Mouse (Mus musculus): Measurements from ENCODE around the gene Grin2b. TPM values are rescaled to one million over a fixed set of nuclear protein-coding genes. Genes with fewer than 3 reads are reported as not detected.

Gene Grin2b
- polyA plus RNA-seq, 1 experiment from 2014 or later = 0.45 TPM

GRCm38 (mm10) chr6:136046091-136046490, 127.2 kb downstream of the Grin2b start:
- TF ChIP-seq CTCF (IDR thresholded peaks at IDR 0.05; ENCODE audit: low read depth) (no peak), EP300 (IDR thresholded peaks at IDR 0.05; ENCODE audit: low read depth) (no peak)
- 78% methylated on average over 7 of the region's 7 CpGs for WGBS (ENCODE audit: insufficient replicate concordance)

GRCm38 (mm10) chr6:136044461-136044860, 128.8 kb downstream of the Grin2b start:
- no peaks in the 10 kb centered on the region for H3K4me1 ChIP-seq (ENCODE audit: insufficient read depth)
- H3K9ac ChIP-seq (replicated peaks) = no peak overlapping the region
- H3K4me3 ChIP-seq (ENCODE audit: low read depth, low read length) = no peak overlapping the region
- H3K9me3 ChIP-seq (ENCODE audit: low read length) = no peaks in the 10 kb centered on the region
- H3K36me3 ChIP-seq (replicated peaks; ENCODE audit: insufficient read depth, low read length) = no peaks in the 10 kb centered on the region
- H3K4me2 ChIP-seq (ENCODE audit: low read depth, low read length) = no peak overlapping the region
- TF ChIP-seq EP300 (IDR thresholded peaks at IDR 0.05; ENCODE audit: low read depth) (no peak), CTCF (IDR thresholded peaks at IDR 0.05; ENCODE audit: low read depth) (no peak)
- H3K27ac ChIP-seq (ENCODE audit: low read depth) = no peak overlapping the region
- DNase-seq = no peak
- 64% methylated on average over 5 of the region's 5 CpGs for WGBS (ENCODE audit: insufficient replicate concordance)
- no peak for ATAC-seq
- no peaks in the 10 kb centered on the region for H3K27me3 ChIP-seq (ENCODE audit: insufficient read depth, low read length)

More at GRCm38 (mm10) chr6:136046091-136046490, 127.2 kb downstream of the Grin2b start:
- no peak overlapping the region for H3K9ac ChIP-seq (replicated peaks)
- H3K27me3 ChIP-seq (ENCODE audit: insufficient read depth, low read length) = no peaks in the 10 kb centered on the region
- no peak for DNase-seq
- no peaks in the 10 kb centered on the region for H3K9me3 ChIP-seq (ENCODE audit: low read length)
- H3K4me2 ChIP-seq (ENCODE audit: low read depth, low read length) = no peak overlapping the region
- no peak overlapping the region for H3K4me3 ChIP-seq (ENCODE audit: low read depth, low read length)
- H3K4me1 ChIP-seq (ENCODE audit: insufficient read depth) = no peaks in the 10 kb centered on the region
- H3K27ac ChIP-seq (ENCODE audit: low read depth) = no peak overlapping the region
- ATAC-seq = no peak
- no peaks in the 10 kb centered on the region for H3K36me3 ChIP-seq (replicated peaks; ENCODE audit: insufficient read depth, low read length)

DNA sequence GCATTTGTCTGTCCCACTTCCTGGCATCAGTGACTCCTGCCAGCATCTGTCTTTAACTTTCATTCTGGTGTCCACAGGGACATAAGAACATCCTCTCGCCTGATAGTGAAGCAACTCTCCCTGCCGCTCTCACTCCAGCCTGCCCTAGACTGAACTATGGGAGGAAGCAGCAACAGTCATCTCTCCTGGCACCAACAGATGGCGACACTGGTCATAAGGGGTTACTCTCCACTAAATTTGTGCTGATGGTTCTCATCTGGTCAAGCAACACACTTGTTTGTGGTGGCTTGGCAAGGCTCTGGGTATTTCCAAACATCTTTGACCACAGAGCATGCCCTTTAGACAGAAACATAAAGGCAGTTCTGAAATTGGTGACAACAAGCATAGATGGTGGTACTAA, 130.9 kb downstream of the Grin2b start:
- no peaks in the 10 kb centered on the region for H3K27me3 ChIP-seq (ENCODE audit: insufficient read depth, low read length)
- no peaks in the 10 kb centered on the region for H3K4me1 ChIP-seq (ENCODE audit: insufficient read depth)
- ATAC-seq (no peak), DNase-seq (no peak)
- no peak overlapping the region for H3K4me3 ChIP-seq (ENCODE audit: low read depth, low read length)
- no peaks in the 10 kb centered on the region for H3K9me3 ChIP-seq (ENCODE audit: low read length)
- H3K36me3 ChIP-seq (replicated peaks; ENCODE audit: insufficient read depth, low read length) = no peaks in the 10 kb centered on the region
- H3K4me2 ChIP-seq (ENCODE audit: low read depth, low read length) = no peak overlapping the region
- H3K9ac ChIP-seq (replicated peaks) = no peak overlapping the region
- 72% methylated on average over 3 of the region's 3 CpGs for WGBS (ENCODE audit: insufficient replicate concordance)
- no peak overlapping the region for H3K27ac ChIP-seq (ENCODE audit: low read depth)
- TF ChIP-seq EP300 (IDR thresholded peaks at IDR 0.05; ENCODE audit: low read depth) = no peak
- TF ChIP-seq CTCF (IDR thresholded peaks at IDR 0.05; ENCODE audit: low read depth) = no peak

- ATAC-seq = no peak
- 75% methylated on average over 8 of the region's 8 CpGs for WGBS (ENCODE audit: insufficient replicate concordance)
- H3K4me1 ChIP-seq (ENCODE audit: insufficient read depth) = no peaks in the 10 kb centered on the region
Observed at GRCm38 (mm10) chr6:136041821-136042220, 131.5 kb downstream of the Grin2b start.

DNA sequence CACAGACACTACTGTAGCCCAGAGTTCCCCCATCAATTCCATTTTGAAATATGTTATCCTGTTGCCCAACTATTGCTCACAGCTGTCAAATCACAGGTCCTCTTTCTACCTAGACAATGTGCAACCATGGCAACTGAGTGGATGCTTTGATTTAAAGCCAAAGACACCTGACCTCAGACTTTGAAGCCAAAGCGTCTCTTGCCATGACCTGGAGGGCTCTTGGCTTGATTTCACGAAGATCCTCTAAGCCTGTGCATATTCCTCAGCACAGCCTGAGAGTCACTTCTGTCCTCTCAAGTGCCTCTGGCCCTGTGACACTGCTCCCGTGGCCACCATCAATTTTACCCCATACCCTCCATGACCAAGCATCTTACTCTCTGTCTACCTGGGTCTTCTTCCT, 132.4 kb downstream of the Grin2b start:
- 63% methylated on average over 3 of the region's 3 CpGs for WGBS (ENCODE audit: insufficient replicate concordance)
- Histone ChIP-seq H3K36me3 (replicated peaks; ENCODE audit: insufficient read depth, low read length) (no peaks in the 10 kb centered on the region), H3K4me1 (ENCODE audit: insufficient read depth) (no peaks in the 10 kb centered on the region), H3K27ac (ENCODE audit: low read depth) (no peak overlapping the region), H3K9ac (replicated peaks) (no peak overlapping the region), H3K4me2 (ENCODE audit: low read depth, low read length) (no peak overlapping the region), H3K4me3 (ENCODE audit: low read depth, low read length) (no peak overlapping the region), H3K9me3 (ENCODE audit: low read length) (no peaks in the 10 kb centered on the region), H3K27me3 (ENCODE audit: insufficient read depth, low read length) (no peaks in the 10 kb centered on the region)
- ATAC-seq (no peak), DNase-seq (no peak)
- no peak for TF ChIP-seq EP300 (IDR thresholded peaks at IDR 0.05; ENCODE audit: low read depth)
- TF ChIP-seq CTCF (IDR thresholded peaks at IDR 0.05; ENCODE audit: low read depth) = no peak

More at GRCm38 (mm10) chr6:136041821-136042220, 131.5 kb downstream of the Grin2b start:
- DNase-seq = no peak
- no peak overlapping the region for H3K27ac ChIP-seq (ENCODE audit: low read depth)
- H3K4me2 ChIP-seq (ENCODE audit: low read depth, low read length) = no peak overlapping the region
- H3K36me3 ChIP-seq (replicated peaks; ENCODE audit: insufficient read depth, low read length) = no peaks in the 10 kb centered on the region
- no peaks in the 10 kb centered on the region for H3K9me3 ChIP-seq (ENCODE audit: low read length)
- TF ChIP-seq CTCF (IDR thresholded peaks at IDR 0.05; ENCODE audit: low read depth) (no peak), EP300 (IDR thresholded peaks at IDR 0.05; ENCODE audit: low read depth) (no peak)
- H3K4me3 ChIP-seq (ENCODE audit: low read depth, low read length) = no peak overlapping the region
- H3K27me3 ChIP-seq (ENCODE audit: insufficient read depth, low read length) = no peaks in the 10 kb centered on the region
- H3K9ac ChIP-seq (replicated peaks) = no peak overlapping the region

- DNase-seq = no peak
- ATAC-seq = no peak
- H3K36me3 ChIP-seq (replicated peaks; ENCODE audit: insufficient read depth, low read length) = no peaks in the 10 kb centered on the region
- no peak overlapping the region for H3K4me2 ChIP-seq (ENCODE audit: low read depth, low read length)
- H3K27me3 ChIP-seq (ENCODE audit: insufficient read depth, low read length) = no peaks in the 10 kb centered on the region
- H3K9me3 ChIP-seq (ENCODE audit: low read length) = no peaks in the 10 kb centered on the region
- 61% methylated on average over 4 of the region's 4 CpGs for WGBS (ENCODE audit: insufficient replicate concordance)
- H3K4me3 ChIP-seq (ENCODE audit: low read depth, low read length) = no peak overlapping the region
- no peak overlapping the region for H3K9ac ChIP-seq (replicated peaks)
- H3K27ac ChIP-seq (ENCODE audit: low read depth) = no peak overlapping the region
- no peak for TF ChIP-seq EP300 (IDR thresholded peaks at IDR 0.05; ENCODE audit: low read depth)
- TF ChIP-seq CTCF (IDR thresholded peaks at IDR 0.05; ENCODE audit: low read depth) = no peak
- H3K4me1 ChIP-seq (ENCODE audit: insufficient read depth) = no peaks in the 10 kb centered on the region
Observed at GRCm38 (mm10) chr6:136029235-136029939, 143.9 kb downstream of the Grin2b start.

Data from liver, postnatal 0 days (tissue).